Mouse (Mus musculus): ENCODE measurements around the gene Ssbp3. TPM values are rescaled to one million over a fixed set of nuclear protein-coding genes. Genes with fewer than 3 reads are reported as not detected.

The Ssbp3 gene
- total RNA-seq, 1 experiment from 2014 or later, result 47.4 TPM

- no peak for ATAC-seq (replicated peaks in 1 of 2; ENCODE audit: insufficient read depth in 1 of 2, low FRiP score in 2 of 2, low TSS enrichment in 1 of 2, low read depth in 1 of 2, poor library complexity in 2 of 2, severe bottlenecking in 2 of 2)
Measured at GRCm38 (mm10) chr4:107075456-107075855, 165.0 kb downstream of the Ssbp3 start.

DNA sequence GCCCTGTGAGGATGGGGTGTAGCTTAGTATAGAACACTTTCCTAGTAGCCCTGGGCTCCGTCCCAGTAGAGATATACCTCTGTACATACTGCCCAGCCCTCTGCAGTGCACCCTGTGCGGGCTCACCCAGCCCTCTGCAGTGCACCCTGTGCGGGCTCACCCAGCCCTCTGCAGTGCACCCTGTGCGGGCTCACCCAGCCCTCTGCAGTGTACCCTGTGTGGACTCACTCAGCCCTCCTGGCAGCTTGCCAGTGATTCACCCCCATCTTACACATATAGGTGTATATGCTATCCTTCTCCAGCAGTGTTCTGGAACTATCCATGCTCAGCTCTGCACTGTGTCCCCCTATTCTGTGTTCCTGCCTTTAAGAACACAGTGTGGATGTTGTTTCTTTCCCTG lies 168.4 kb downstream of the Ssbp3 start:
- no peak for ATAC-seq (replicated peaks in 1 of 2; ENCODE audit: insufficient read depth in 1 of 2, low FRiP score in 2 of 2, low TSS enrichment in 1 of 2, low read depth in 1 of 2, poor library complexity in 2 of 2, severe bottlenecking in 2 of 2)

- no peak for ATAC-seq (replicated peaks in 1 of 2; ENCODE audit: insufficient read depth in 1 of 2, low FRiP score in 2 of 2, low TSS enrichment in 1 of 2, low read depth in 1 of 2, poor library complexity in 2 of 2, severe bottlenecking in 2 of 2)
Measured at GRCm38 (mm10) chr4:107079716-107080115, 169.2 kb downstream of the Ssbp3 start.

DNA sequence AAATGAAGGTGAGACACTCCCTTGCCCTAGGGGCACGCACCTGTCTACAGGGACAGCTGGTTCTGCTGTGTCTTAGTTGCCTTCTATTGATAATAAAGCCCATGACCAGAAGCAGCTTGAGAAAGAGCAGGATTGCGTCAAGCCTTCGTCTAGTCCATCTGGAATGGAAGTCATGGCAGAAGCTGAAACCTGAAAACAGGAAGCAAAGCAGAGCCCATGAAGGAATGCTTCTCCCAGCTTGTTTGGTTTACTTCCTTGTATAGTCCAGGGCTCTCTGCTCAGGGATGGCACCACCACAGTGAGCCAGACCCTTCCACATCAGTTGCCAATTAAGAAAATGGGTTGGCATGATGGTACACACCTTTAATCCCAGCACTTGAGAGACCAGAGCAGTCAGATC lies 171.7 kb downstream of the Ssbp3 start:
- ATAC-seq (replicated peaks in 1 of 2; ENCODE audit: insufficient read depth in 1 of 2, low FRiP score in 2 of 2, low TSS enrichment in 1 of 2, low read depth in 1 of 2, poor library complexity in 2 of 2, severe bottlenecking in 2 of 2), result no peak

- ATAC-seq (replicated peaks in 1 of 2; ENCODE audit: insufficient read depth in 1 of 2, low FRiP score in 2 of 2, low TSS enrichment in 1 of 2, low read depth in 1 of 2, poor library complexity in 2 of 2, severe bottlenecking in 2 of 2), result no peak
Measured at GRCm38 (mm10) chr4:107083126-107083525, 172.6 kb downstream of the Ssbp3 start.

DNA sequence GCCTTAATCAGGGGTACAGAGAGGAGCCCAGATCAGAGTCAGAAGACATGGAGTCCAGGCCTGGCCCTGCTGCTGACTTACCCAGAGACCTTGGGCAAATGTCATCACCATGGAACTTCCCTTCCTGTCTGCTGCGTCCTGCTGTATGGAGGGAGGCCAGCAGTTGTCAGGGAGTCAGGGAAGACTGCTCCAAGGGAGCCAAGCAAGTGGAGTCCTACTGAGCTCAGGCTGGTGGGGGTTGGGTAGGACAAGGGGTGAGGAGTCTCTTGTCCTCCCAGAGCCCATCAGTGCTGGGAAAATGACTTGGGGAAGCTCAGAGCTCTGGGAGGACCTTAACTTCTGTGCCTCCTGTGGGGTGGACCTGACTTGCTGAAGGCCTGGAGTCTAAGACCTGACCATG lies 173.8 kb downstream of the Ssbp3 start:
- no peak; a peak in 1 of 4 replicates for ATAC-seq (replicated peaks in 1 of 2; ENCODE audit: insufficient read depth in 1 of 2, low FRiP score in 2 of 2, low TSS enrichment in 1 of 2, low read depth in 1 of 2, poor library complexity in 2 of 2, severe bottlenecking in 2 of 2)

DNA sequence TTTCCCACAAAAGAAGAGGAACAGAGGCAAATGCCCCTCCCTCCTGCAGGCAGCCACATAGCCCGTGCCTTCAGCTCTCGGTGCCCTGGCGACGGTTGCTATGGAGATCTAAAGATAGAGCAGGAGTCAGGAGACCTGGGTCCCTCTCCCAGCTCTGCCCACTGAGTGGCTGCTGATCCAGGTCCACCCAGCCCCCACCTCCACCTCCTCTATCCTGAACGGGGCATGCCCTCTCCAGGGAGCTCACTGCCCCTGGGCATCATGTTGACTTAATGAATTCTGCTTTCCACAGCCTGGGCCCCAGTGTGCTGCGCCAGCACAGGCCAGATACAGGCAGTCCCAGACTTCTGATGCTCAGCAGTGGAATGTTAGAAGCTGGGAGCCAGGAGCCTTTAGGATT lies 174.4 kb downstream of the Ssbp3 start:
- ATAC-seq (replicated peaks in 1 of 2; ENCODE audit: insufficient read depth in 1 of 2, low FRiP score in 2 of 2, low TSS enrichment in 1 of 2, low read depth in 1 of 2, poor library complexity in 2 of 2, severe bottlenecking in 2 of 2), result no peak

DNA sequence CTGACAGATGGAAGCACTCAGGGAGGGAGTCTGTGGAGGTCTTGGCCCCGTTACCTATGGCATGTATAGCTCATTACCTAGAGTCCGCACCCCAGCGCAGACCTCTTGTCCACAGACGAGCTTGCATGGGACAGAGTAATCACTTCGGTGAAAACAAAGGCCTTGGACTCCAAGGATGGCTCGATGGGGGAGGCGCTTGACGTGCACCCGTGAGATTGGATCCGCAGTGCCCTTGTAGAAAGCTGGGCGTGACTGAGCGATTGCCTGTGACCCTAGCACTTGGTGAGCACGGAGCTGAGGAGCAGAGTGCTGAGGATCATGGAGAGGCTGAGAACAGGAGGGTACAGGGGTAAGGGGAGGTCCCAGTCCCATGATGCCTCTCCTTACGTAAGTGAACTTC lies 181.2 kb downstream of the Ssbp3 start:
- ATAC-seq (replicated peaks in 1 of 2; ENCODE audit: insufficient read depth in 1 of 2, low FRiP score in 2 of 2, low TSS enrichment in 1 of 2, low read depth in 1 of 2, poor library complexity in 2 of 2, severe bottlenecking in 2 of 2), result no peak

- no peak for ATAC-seq (replicated peaks in 1 of 2; ENCODE audit: insufficient read depth in 1 of 2, low FRiP score in 2 of 2, low TSS enrichment in 1 of 2, low read depth in 1 of 2, poor library complexity in 2 of 2, severe bottlenecking in 2 of 2)
Measured at GRCm38 (mm10) chr4:107094484-107095187, 184.1 kb downstream of the Ssbp3 start.

DNA sequence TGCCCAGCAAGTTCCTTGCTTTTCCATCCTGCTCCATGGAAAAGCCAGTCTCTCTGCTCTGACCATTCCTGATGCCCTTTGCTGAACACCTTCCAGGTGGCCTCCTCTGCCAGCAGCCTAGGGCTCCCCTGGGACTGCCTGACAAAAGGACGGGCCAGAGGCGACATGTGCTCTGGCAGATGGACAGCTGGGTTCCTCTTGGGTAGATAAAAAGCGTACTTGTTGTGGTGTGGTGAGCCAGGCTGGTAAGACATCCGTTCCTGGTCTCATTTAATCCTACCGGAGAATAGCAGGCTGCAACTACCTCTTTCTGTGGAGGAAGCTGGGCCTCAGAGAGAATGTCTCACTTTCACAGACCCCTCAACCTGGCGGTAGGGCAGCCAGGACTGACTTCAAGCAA lies 185.5 kb downstream of the Ssbp3 start:
- peak; percentile 77 to 84 for ATAC-seq (replicated peaks in 1 of 2; ENCODE audit: insufficient read depth in 1 of 2, low FRiP score in 2 of 2, low TSS enrichment in 1 of 2, low read depth in 1 of 2, poor library complexity in 2 of 2, severe bottlenecking in 2 of 2)

DNA sequence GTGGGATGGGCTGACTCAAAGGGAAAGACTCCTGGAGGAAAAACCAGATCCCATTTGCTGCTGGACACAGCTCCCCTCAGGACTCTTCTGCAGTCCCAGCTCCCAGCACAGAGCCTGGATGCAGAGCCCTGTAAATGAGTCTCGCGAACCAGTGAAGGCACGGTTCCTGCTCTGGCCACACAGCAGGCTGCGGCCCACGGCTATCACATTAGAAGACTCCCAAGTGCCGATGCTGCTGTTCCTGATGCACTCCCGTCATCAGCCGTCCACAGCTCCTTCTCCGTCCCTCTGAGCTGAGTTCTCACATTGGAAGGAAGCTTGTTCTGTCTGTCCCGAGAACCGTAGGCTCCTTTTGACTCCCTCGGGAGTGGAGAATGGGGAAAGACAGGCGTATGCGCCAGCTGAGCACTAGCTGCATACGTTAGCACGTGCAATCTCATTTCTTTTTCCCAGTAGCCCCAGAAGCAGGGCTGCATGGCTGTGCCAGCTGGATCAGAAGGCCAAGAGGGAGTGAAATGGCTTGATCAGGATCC lies 186.4 kb downstream of the Ssbp3 start, which contains the start of gene Cdcp2:
Cdcp2 (plus strand) TSS at position 51 of the 533 bp plus-strand sequence.
- no peak for ATAC-seq (replicated peaks in 1 of 2; ENCODE audit: insufficient read depth in 1 of 2, low FRiP score in 2 of 2, low TSS enrichment in 1 of 2, low read depth in 1 of 2, poor library complexity in 2 of 2, severe bottlenecking in 2 of 2)

DNA sequence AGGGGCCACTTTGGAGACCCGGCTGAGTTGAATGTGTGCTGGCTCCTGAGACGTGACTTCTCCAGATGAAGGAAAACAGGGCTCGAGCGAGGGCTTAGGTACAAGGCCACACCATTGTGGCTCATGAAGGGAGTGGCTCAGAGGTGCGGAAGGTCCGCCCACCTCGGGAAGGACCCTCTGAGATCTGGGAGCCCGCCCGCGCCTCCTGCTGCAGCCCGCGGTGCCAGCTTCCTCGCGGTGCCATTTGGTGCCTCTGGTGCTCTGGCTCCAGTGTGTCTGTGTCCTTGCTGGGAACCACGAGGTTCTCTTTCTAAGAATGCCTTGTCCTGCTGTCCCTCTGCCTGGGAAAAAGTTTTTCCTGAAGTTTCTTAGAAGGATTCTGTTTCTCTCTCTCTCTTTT lies 187.4 kb downstream of the Ssbp3 start:
- no peak for ATAC-seq (replicated peaks in 1 of 2; ENCODE audit: insufficient read depth in 1 of 2, low FRiP score in 2 of 2, low TSS enrichment in 1 of 2, low read depth in 1 of 2, poor library complexity in 2 of 2, severe bottlenecking in 2 of 2)

GRCm38 (mm10) chr4:107098375-107098774 lies 187.9 kb downstream of the Ssbp3 start:
- no peak for ATAC-seq (replicated peaks in 1 of 2; ENCODE audit: insufficient read depth in 1 of 2, low FRiP score in 2 of 2, low TSS enrichment in 1 of 2, low read depth in 1 of 2, poor library complexity in 2 of 2, severe bottlenecking in 2 of 2)

DNA sequence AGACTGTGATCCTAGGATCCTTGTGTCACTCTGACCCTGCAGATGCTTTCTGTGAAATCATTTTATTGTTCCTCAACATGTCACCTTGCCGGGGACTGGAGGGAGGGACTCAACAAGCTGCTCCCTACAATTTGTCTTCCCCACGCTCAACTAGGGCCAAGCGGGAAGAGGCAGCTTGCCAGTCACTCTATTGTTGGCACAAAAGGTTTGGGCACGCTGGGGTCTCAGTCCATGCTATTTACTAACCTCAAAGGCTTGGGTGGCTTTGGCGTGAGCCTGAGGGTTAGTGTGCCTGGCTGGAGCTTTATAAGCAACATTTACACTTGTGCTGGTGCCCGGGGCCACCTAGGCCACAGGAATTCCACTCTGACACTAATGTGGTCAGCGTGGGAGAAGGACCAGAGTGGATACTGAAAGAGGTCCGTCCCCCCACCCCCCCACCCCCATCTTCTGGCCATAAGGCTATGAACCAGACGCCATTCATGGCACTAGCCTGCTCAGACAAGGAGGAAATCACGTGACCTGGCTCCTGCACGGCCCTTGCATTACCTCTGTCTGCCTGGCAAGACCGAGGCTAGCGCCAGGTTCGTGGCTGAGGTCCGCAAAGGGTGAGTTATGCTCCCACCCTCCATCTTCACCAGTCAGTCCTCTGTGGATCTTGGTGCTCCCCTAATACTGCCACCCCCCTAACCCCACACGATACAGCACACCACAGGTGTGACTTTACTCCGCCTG lies 188.5 kb downstream of the Ssbp3 start:
- no peak for ATAC-seq (replicated peaks in 1 of 2; ENCODE audit: insufficient read depth in 1 of 2, low FRiP score in 2 of 2, low TSS enrichment in 1 of 2, low read depth in 1 of 2, poor library complexity in 2 of 2, severe bottlenecking in 2 of 2)

Other genes with a start within 250 kb of the Ssbp3 start
- 41.9 and 46.4 TPM in 2 replicates for gene Ttc4, start 231.8 kb upstream of the Ssbp3 start, total RNA-seq (2017)
- not detected in 2 replicates for gene Mroh7, start 179.8 kb upstream of the Ssbp3 start, total RNA-seq (2017)
- gene Fam151a, start 176.8 kb upstream of the Ssbp3 start, total RNA-seq (2017), result not detected in 2 replicates
- 7.2 and 11.1 TPM in 2 replicates for gene Acot11, start 105.7 kb upstream of the Ssbp3 start, total RNA-seq (2017)
- 36.6 and 39.7 TPM in 2 replicates for gene Mrpl37, start 156.2 kb downstream of the Ssbp3 start, total RNA-seq (2017)
- 5.4 and 6.2 TPM in 2 replicates for gene Cyb5rl, start 156.3 kb downstream of the Ssbp3 start, total RNA-seq (2017)
- not detected in 2 replicates for gene Cdcp2, start 186.2 kb downstream of the Ssbp3 start, total RNA-seq (2017)

All from hematopoietic stem cell, adult 5-6 weeks (primary cell).